Mouse (Mus musculus) megakaryocyte-erythroid progenitor cell, adult 5-6 weeks (primary cell): ENCODE measurements around the gene Ass1. TPM values are rescaled to one million over a fixed set of nuclear protein-coding genes. Genes with fewer than 3 reads are reported as not detected.

ENCODE experiments used
- ATAC-seq: replicated peaks from 2 replicates; pipeline ENCODE4 v1.8.0; 2016; ENCODE audit warnings: mild to moderate bottlenecking, inconsistent platforms; ENCODE audit not compliant: severe bottlenecking, poor library complexity, low FRiP score, low TSS enrichment
- total RNA-seq, 2 experiments: library from RNA; stranded (forward) in 1 of 2; stranded (reverse) in 1 of 2; fragments of 200-1000, 215-1000 nt in 1 of 2; fragments of >200 nt in 1 of 2; fragmentation: Nextera tagmentation in 1 of 2; gene quantifications; 2 replicates each; pipeline ENCODE4 v1.2.3; 2014 to 2017

Gene Ass1
- total RNA-seq, 2 experiments from 2014 or later, result 63.2 to 108 TPM

DNA sequence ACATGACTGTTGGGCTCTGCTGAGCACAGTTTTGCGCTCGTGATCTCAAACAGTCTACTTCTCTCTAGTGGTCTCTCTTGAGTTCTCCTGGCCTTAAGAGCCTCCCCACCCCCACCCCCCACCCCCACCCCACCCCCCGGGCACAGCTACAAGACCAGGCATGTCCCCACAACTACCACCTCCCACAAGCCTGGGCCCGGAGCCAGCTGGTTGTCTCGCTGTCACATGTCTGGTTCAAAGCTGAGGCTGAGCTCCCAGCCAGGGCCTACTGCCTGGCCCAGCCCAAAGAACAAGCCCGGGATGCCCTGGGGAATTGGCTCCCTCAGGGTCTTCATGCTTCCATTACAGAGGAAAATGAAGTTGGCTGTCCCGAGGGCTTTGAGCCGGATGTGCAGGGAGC is 15.7 kb upstream of the Ass1 start:
- no peak for ATAC-seq

DNA sequence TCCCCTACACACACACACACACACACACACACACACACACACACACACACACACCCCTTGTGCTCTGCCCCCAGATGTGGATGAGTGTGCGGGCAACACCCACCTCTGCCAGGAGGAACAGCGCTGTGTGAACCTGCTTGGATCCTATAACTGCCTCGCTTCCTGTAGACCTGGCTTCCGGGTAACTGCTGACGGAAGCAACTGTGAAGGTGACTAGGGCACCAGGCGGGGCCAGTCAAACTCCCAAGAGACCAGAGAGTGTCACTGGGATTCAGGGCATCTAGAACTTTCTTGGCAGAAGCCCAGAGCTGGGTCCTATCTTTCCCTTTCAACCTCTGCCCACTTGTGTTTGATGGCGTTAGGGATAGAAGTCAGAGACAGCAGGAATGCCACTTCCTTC is 14.6 kb upstream of the Ass1 start:
- ATAC-seq, result no peak

DNA sequence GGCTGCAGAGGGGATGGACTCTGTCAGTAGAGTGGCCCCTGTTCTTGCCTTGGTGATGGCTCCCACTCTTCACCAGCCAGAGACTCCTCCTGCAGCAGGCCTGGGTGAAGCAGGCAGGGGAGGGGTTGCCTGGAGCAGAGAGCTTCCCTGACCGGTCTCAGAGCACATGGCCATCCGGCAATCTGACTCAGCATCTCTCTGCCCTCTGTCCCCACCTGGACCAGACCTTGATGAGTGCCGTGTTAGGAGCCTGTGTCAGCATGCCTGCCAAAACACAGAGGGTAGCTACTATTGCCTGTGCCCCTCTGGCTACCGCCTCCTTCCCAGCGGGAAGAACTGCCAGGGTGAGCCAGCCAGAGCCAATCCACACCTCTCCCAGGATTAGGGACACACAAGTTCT is 11.5 kb upstream of the Ass1 start:
- no peak for ATAC-seq

DNA sequence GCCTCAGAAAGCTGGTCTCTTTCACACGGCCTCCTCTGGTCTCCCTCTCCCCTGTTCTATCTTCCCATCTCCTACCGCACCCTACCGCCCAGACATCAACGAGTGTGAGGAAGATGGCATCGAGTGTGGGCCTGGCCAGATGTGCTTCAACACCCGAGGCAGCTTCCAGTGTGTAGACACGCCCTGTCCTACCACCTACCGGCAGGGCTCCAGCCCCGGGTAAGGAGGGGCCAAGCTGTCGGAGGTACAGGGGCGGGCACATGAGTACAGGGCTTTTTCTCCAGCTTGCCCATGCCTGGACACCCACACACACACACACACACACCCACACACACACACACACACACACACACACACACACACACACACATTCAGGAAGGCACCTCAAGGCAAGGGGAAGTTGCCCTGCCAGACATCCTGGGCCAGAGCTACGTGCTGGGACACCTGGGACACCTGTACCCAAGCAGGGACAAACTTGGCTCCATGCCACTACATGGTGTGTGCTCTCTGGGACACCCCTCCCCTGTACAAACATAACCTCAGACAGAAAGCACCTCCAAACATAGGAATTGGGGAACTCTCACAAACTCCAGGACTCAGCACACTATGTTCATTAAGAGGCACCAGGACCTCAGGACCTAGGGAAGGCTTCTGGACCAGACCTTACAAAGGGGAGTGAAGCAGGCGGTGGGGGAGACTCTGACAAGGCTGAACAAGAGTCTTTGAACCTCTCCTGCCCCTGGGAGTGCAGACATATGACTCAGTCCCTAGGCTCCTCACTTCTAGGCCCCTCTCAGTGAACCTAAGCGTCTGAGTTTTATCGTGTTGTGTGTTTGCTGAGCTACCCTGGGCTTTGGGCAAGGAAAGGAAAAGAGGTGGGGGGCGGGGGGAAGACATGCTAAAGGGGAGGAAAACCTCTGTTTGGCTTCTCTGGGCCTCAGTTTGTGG is 10.7 kb upstream of the Ass1 start:
- ATAC-seq, result peak; percentile 58; the same call in 1 of the 2 replicates

DNA sequence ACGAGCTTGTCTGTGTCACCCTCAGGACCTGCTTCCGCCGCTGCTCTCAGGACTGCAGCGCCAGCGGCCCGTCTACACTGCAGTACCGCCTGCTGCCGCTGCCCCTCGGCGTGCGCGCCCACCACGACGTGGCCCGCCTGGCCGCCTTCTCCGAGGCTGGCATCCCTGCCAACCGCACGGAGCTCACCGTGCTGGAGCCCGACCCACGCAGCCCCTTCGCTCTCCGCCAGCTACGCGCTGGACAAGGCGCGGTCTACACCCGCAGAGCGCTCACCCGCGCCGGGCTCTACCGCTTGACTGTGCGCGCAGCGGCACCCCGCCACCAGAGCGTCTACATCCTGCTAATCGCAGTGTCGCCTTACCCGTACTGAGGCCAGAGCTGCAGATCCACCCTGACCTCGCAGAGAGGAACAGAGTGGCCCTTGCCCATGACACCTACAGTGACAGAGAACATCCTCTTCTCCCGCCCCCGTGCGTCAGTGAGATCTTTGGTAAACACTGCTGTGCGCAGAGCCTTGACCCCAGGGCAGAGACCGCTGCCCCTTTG is 9.9 kb upstream of the Ass1 start:
- peak; percentile 77 for ATAC-seq

DNA sequence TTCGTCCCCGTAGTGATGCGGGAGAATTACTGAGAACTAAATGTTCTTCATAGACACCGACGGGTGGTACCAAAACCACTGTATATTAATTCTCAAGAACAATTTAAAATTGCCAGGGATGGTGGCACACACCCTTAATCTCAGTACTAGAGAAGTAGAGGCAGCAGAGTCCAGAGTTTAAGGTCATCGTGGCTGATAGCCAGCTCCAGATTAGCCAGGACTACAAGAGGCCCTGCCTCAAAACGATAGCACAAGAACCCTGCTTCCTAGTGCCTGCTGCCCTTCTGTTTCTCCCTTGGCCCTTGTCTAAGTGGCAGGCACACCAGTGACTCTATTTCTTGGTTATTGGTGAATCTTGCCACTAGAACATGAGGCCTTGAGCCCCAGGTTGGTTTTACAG is 9.1 kb upstream of the Ass1 start:
- ATAC-seq, result no peak

DNA sequence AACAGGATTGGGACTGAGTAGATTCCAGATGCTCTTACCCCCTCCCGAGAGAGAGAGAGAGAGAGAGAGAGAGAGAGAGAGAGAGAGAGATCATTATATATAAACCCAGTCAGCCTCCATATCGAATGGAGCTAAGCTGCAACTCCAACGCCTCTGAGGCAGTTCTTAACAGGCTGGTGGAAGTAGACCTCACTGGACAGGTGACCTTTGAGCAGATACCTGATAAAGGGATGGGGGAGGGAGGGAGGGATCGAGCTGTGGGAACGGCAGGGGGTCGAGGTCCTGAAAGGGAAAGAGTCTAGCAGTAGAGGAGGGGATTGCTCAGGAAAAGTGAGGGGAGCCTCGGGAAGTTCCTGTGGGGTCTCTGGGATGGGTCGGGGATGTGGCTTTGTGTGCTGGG is 8.0 kb upstream of the Ass1 start:
- ATAC-seq, result no peak

DNA sequence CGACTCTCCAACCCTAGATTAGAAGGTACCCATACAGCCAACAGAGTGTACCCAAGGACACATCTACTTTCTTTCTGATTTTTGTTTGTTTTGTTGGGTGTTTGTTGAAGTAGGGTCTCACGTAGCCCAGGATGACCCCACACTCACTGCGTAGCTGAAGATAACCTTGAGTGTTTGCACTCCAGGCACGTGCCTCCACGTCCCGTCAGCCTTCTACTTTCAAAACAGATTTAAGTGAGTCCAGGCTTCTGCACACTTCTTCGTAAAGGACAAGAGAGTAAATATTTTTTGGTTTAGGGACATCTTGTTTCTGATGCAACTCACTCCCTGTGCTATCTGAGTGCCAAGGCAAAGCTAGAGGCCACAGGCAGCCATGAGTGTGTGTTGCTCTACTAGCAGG is 6.8 kb upstream of the Ass1 start:
- ATAC-seq, result no peak

DNA sequence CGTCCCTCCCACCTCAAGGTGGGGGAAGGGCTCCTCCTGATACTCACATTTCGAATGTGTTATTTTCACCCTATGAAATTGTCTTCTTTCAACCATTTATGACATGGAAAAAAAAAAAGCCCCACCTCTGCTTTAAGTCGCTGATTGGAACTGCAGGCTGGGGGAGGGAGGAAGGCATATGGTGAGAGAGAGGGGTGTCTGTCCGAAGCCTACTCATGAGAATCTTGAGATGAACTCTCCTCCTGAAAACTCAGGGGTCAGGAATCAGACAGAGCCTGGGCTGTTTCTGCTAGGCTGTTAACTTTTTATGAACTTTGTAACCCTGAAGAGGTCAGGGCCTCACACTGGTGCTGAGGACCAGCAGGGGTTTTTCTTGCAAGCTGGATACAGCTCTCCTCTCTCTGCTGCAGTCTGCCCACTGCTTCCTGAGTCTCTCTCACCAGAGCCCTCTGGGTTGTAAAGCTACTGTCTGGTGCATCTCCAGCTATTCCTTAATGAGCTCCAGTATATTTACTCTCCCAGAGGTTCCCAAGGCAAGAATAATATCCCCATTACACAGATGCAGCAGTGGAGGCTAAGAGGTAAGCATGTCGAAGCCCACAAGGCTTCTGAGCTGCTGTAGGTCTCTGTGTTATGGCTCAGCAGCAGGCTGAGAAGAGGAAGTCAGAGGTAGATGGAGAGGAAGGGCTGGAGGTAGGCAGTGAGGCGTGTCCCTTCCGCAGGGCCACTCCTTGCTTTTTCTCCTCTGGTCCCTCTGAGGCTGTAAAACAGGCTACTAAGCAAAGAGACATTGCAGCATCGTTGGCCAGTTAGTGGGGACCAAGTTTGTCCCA is 6.1 kb upstream of the Ass1 start:
- no peak for ATAC-seq

DNA sequence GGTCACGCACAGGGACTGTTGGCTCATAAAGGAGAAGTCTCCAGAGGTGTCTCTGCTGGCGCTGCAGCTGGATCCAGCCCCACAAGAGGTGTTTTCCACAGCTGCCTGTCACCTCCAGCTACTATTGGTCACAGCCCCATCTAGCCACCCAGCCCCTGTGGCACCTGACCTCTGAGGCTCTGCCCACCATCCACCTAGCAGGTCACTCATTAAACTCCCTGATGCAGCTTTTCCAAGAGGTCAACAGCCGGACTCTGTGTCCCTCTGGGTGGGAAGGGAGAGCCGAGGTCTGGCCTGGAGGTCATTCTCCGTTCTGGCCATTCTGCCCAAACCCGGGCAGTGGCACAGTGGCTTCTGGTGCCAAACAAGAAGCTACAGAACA is 5.5 kb upstream of the Ass1 start:
- ATAC-seq, result no peak

DNA sequence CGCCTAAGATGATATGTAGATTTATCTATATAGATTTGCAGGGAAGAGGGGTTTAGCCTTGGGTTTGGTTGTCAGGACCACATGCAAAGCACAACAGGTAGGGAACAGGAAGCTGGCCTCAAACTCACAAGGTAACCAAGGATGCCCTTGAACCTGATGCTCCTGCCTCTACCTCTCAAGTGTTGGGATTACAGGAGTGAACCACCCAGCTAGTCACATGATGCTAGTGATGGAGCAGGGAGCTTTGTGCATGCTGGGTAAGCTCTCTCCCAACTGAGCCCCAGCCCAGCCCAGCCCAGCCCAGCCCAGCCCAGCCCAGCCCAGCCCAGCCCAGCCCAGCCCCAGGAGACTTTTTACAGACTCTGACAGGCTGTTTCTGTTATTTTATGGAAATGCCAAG is 2.5 kb upstream of the Ass1 start:
- no peak for ATAC-seq

DNA sequence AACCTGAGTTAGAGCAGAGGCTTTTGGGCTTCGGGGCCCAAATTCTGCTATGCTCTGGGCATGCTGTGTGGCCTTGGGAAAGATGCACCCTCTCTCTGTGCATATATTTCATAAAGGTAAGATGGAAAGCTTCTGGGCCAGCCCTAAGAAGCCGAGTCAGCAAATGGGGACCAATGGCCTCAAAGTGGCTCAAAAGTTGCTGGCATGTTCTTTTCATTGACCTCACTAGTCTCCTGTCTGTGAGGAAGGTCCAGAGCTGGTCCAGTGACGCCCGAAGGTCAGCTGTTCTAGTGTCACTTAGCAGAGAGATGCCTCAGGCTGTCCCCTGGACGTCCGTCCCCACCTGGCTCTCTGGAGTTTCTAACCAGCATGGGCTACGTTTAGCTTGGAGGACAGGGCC is 1.1 kb upstream of the Ass1 start:
- no peak for ATAC-seq

DNA sequence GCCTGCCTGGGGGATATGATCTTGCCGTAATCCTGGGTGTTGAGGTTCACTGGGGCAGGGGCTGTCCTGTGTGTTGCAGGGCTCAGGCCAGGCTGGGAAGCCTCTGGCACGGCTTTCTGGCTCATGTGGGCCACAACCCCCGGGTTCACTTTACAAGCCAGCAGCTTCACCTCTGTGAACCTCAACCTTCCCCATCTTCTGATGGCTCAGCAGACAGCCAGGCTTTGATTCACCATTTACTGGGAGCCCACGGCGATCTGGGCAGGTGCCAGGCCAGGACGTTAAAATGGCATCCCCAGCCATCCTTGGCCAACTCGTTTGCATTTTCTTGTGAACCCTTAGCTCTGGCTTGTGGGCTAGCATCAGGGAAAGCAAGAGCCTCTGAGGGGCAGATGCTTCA is 527 bp upstream of the Ass1 start:
- no peak for ATAC-seq

DNA sequence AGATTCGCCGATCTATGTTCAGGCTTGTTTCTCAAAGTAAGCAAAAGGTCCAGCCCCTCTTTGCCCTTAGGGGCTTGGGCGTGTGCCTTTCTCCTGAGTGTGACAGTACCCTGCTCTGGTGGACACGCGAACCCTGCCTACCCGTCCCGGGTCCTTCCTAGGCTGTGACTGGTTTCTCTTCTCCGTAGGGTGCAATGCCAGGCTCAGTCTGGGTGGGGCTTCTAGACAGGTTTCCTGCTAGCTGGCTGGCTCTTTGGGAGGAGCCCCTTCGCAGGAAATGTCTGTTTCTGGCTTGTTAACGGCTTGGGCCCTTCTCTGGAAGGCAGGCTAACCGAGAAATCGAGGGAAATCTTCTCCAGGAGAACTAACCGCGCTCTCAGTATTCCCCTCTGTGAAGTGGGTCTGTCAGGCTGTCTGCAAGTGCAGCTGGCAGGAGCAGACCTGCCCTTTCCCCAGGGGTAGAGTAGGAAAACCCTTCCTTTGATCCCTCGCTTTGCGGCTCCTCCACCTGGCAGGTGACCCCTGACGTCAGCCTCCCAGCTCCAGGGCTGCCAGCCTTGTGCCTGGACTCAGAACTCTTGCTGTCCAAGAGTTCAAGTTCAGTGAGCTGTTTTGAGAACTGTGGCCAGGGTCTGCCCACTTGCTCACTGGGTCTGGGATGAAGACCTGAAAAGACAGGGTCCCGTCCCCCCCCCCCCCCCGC is 827 bp downstream of the Ass1 start:
- ATAC-seq, result peak; percentile 49

DNA sequence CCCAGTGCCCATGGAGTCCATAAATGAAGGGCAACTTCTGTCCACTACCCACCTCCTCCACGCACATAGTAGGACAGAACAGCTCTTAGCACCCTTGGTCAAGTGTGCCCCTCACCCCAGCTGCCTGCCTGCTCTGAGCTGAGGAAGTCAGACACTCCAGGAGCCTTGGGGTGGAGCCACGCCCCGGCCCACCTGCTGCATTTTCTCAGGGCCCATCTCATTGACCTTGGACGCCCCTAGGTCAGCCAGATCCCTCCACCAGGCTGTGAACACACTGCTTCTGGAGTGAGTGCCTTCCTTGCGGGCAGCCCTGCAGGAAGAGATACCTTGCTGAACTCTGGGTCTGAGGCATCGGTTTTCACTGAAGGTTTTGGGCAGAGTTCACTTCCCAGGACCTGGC is 1.6 kb downstream of the Ass1 start:
- no peak for ATAC-seq

DNA sequence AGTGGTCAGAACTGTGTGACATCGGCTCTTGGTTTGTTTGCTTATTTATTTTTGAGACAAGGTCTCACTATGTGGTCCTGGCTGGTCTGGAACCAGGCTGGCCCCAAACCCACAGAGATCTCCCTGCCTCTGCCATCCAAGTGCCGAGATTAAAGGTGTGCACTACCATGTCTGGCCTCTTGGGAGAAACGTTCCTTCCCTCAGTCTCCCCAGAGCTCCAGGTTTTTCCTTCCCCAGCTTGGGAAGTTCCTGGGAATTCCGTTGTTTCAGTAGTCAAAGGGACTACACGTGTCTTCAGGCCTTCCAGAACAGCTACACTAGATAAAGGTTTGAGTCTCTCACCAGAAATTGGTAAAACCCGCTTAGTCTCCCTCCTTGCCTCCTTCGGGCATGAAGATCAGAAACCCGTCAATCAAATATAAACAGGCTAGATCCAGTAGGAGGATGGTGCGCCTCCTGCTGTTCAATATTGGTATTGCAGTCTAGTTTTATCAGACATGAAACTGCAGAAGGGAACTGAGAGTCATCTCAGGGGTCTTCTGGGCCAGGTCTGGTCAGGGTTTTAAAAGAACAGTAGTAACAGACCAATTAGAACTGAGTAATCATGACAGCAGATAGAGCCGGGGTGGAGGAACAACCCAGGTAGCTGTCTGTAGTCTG is 2.5 kb downstream of the Ass1 start:
- ATAC-seq, result no peak

DNA sequence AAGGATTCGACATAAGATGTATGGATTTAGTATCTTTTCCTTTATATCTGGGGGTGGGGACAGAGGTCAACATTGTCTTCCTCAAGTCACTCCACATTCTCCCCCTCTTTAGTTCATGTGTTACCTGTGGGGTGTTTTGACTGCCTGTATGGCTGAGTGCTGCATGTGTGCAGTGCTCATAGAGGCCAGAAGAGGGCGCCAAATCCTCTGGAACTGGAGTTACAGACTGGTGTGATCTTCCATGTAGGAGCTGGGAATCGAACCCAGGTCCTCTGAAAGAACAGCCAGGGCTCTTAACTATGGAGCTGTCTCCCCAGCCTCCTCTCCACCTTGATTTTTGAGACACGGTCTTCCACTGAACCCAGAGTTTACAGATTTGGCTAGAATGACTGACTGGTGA is 3.9 kb downstream of the Ass1 start:
- no peak for ATAC-seq

DNA sequence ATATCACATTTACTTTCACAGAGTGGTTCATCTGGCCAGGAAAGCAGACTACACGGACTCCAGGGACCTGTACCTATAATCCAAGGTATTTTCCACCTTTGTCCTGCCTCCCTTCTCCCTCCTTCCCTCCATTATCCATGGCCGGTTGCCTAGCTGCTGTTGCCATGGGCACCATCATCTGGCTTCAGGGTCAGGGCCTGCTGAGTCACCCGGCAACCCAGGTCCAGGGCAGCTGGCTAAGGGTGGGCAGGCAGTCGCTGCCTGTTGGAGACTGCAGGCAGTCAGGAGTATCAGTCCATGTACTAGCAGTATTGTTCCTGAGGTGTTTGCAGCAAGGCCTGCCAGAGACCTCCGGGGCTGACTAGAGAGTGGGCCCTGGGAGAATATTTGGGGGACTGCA is 4.7 kb downstream of the Ass1 start:
- ATAC-seq, result no peak

DNA sequence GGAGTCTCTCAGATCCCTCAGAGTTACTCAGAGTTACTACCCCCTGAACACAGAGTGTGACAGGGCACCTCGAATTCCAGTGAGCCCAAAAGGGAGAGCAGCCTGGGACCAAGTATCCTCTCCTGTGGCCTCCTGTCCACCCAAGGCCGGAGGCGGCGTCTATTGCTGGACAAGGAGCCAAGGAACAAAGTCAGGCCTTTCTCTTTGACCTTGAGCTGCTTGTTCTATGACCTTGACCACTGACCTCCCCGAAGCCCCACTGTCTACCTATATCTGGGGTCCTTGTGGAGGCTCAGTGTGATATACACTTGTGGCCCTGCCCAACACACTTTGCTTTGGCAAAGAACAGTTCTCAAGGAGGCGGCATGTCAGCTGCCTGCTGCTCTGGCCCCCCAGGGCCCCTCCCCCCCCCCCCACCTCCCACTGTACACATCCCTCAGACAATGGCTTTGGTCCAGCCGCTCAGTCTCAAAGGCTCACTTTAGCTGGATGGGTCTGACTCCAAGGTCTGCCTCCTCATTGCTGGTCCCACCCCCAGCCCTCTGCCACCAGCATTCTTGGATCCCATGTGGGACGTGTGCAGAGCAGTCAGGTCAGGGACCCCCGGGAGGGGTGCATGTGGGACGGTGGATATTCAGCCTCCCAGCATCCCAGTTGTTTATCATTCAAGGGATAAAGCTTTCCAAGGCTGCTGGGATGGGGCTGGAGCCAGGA is 6.3 kb downstream of the Ass1 start:
- no peak for ATAC-seq
